In the genomic region with DNA sequence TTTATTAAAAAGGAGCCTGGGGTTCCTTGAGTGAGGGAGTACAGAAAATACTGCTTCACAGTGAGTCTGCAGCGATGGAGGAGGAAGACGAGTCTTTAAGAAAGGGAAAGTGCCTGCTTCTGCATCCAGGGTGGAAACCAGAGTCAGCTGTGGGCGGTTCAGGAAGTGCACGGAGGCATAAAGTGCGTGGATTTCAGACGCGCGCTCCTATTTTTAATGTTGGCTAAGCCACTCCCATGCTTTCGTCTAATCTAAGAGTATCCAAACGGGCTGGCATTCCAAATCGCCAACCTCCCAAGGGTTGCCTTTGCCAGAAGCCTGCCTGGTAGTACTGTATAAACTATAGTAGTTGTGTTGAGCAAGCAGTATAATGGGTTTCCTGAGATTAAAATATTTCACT, we compare ENCODE assay signal across 9 mouse cellular contexts. TPM values are rescaled to one million over a fixed set of nuclear protein-coding genes. Genes with fewer than 3 reads are reported as not detected.
DNase-seq lines count a peak whose midpoint lies in the region; ATAC-seq lines count a peak whose summit lies in the region.
"Had no signal": no experiment of that assay in that cellular context is flagged by ENCODE, and none has a peak within 500 bp of the region (broad histone marks: within the 10 kb centered on the region; RNA-seq: fewer than 3 reads in every experiment).

No protein-coding gene starts in this region.

- no peaks in the 10 kb centered on the region for H3K27me3 ChIP-seq in embryonic facial prominence, embryonic 11.5 days (ENCODE audit: control insufficient read depth, insufficient read depth, low read length)
- H3K27me3 ChIP-seq in heart, embryonic 16.5 days (ENCODE audit: control insufficient read depth, insufficient read depth, low read length), result no peaks in the 10 kb centered on the region
- H3K27me3 ChIP-seq in kidney, embryonic 16.5 days (ENCODE audit: insufficient read depth, low read length), result no peaks in the 10 kb centered on the region
- no peaks in the 10 kb centered on the region for H3K27me3 ChIP-seq in neural tube, embryonic 13.5 days

- no peak overlapping the region for H3K27ac ChIP-seq in embryonic facial prominence, embryonic 11.5 days (replicated peaks; ENCODE audit: low read depth, low read length)
- H3K27ac ChIP-seq in heart, embryonic 16.5 days (ENCODE audit: low read length), result 0 out of 2 replicates have a peak overlapping the region, but pooled peaks have one; percentile 24
- no peak overlapping the region for H3K27ac ChIP-seq in kidney, embryonic 16.5 days (ENCODE audit: low read length)
- H3K27ac ChIP-seq in neural tube, embryonic 13.5 days (replicated peaks), result no peak overlapping the region

- DNase-seq in frontal cortex, postnatal 10 days (ENCODE audit: low spot score in 2 of 2), result no peak
- DNase-seq in embryonic facial prominence, embryonic 11.5 days (ENCODE audit: low spot score), result peak; percentile 33
- DNase-seq in lung, adult 18-20 months, result peak; percentile 64 to 65

- no peaks in the 10 kb centered on the region for H3K9me3 ChIP-seq in embryonic facial prominence, embryonic 11.5 days (replicated peaks; ENCODE audit: control insufficient read depth, low read length)
- no peaks in the 10 kb centered on the region for H3K9me3 ChIP-seq in heart, embryonic 16.5 days (replicated peaks; ENCODE audit: control insufficient read depth, low read length)
- H3K9me3 ChIP-seq in kidney, embryonic 16.5 days (ENCODE audit: low read length), result no peaks in the 10 kb centered on the region
- no peaks in the 10 kb centered on the region for H3K9me3 ChIP-seq in neural tube, embryonic 13.5 days

- H3K36me3 ChIP-seq in embryonic facial prominence, embryonic 11.5 days (replicated peaks; ENCODE audit: control insufficient read depth, insufficient read depth, low read depth, low read length), result no peaks in the 10 kb centered on the region
- H3K36me3 ChIP-seq in heart, embryonic 16.5 days (ENCODE audit: control insufficient read depth, insufficient read depth), result no peaks in the 10 kb centered on the region
- H3K36me3 ChIP-seq in kidney, embryonic 16.5 days (ENCODE audit: insufficient read depth, low read length), result no peaks in the 10 kb centered on the region
- no peaks in the 10 kb centered on the region for H3K36me3 ChIP-seq in neural tube, embryonic 13.5 days

- 0 out of 2 replicates have a peak overlapping the region, but pooled peaks have one; percentile 1 for H3K4me2 ChIP-seq in embryonic facial prominence, embryonic 11.5 days (ENCODE audit: low read depth, low read length)
- H3K4me2 ChIP-seq in heart, embryonic 16.5 days (ENCODE audit: low read depth, low read length), result peak overlapping the region; percentile 64
- H3K4me2 ChIP-seq in kidney, embryonic 16.5 days (replicated peaks; ENCODE audit: low read depth, low read length), result peak overlapping the region; percentile 47
- peak overlapping the region; percentile 40 for H3K4me2 ChIP-seq in neural tube, embryonic 13.5 days

- H3K9ac ChIP-seq in embryonic facial prominence, embryonic 11.5 days (replicated peaks; ENCODE audit: low read length), result no peak overlapping the region
- 0 out of 2 replicates have a peak overlapping the region, but pooled peaks have one; percentile 24 for H3K9ac ChIP-seq in heart, embryonic 16.5 days (ENCODE audit: low read length)
- H3K9ac ChIP-seq in kidney, embryonic 16.5 days (replicated peaks; ENCODE audit: low read length), result 0 out of 2 replicates have a peak overlapping the region, but pooled peaks have one; percentile 32
- H3K9ac ChIP-seq in neural tube, embryonic 13.5 days, result no peak overlapping the region

- 39% methylated on average over 11 of the region's 11 CpGs for WGBS in embryonic facial prominence, embryonic 11.5 days
- WGBS in heart, embryonic 16.5 days, result 15% methylated on average over 11 of the region's 11 CpGs
- 50% methylated on average over 11 of the region's 11 CpGs for WGBS in kidney, embryonic 16.5 days
- WGBS in neural tube, embryonic 13.5 days, result 50% methylated on average over 11 of the region's 11 CpGs

- no peak overlapping the region for H3K4me3 ChIP-seq in embryonic facial prominence, embryonic 11.5 days (ENCODE audit: low read depth, low read length)
- H3K4me3 ChIP-seq in heart, embryonic 16.5 days (ENCODE audit: low read length), result peak overlapping the region; percentile 46
- H3K4me3 ChIP-seq in kidney, embryonic 16.5 days (ENCODE audit: low read length), result peak overlapping the region; percentile 28
- no peak overlapping the region for H3K4me3 ChIP-seq in neural tube, embryonic 13.5 days
- H3K4me3 ChIP-seq: erythroblast, embryonic 14.5 days had no signal

- peaks cover 6% of the 10 kb centered on the region for H3K4me1 ChIP-seq in embryonic facial prominence, embryonic 11.5 days (ENCODE audit: control insufficient read depth, insufficient read depth, low read length)
- peaks cover 15% of the 10 kb centered on the region for H3K4me1 ChIP-seq in heart, embryonic 16.5 days (ENCODE audit: control insufficient read depth, insufficient read depth, low read length)
- peaks cover 16% of the 10 kb centered on the region; the same call in 1 of the 2 replicates for H3K4me1 ChIP-seq in kidney, embryonic 16.5 days (ENCODE audit: insufficient read depth, low read length)
- peaks cover 23% of the 10 kb centered on the region for H3K4me1 ChIP-seq in neural tube, embryonic 13.5 days (replicated peaks)

- ATAC-seq in frontal cortex, adult (ENCODE audit: low TSS enrichment), result peak; percentile 77
- no peak for ATAC-seq in embryonic facial prominence, embryonic 11.5 days (replicated peaks; ENCODE audit: insufficient number of reproducible peaks, low FRiP score, low TSS enrichment, low read depth)
- ATAC-seq in heart, embryonic 16.5 days (replicated peaks; ENCODE audit: extremely low read depth, insufficient read depth, low FRiP score), result peak; percentile 47; the same call in 1 of the 2 replicates
- no peak for ATAC-seq in kidney, embryonic 16.5 days (ENCODE audit: low FRiP score, low TSS enrichment)
- ATAC-seq in neural tube, embryonic 13.5 days (ENCODE audit: low read depth), result no peak
- no peak for ATAC-seq in erythroid progenitor cell, adult 5-6 weeks (replicated peaks; ENCODE audit: low FRiP score, poor library complexity, severe bottlenecking)

RNA-seq across cellular contexts. Expression of a gene that starts 50.4 kb away (rescaled TPM):
- 407 and 443 TPM in 2 replicates for polyA plus RNA-seq in embryonic facial prominence, embryonic 11.5 days (2014; fragmentation: Nextera tagmentation; extraction: Ambion mirVana)
- polyA plus RNA-seq in heart, embryonic 16.5 days (2015; fragmentation: Nextera tagmentation; extraction: Ambion mirVana), result 104 and 115 TPM in 2 replicates
- 203 and 209 TPM in 2 replicates for polyA plus RNA-seq in kidney, embryonic 16.5 days (2015; fragmentation: Nextera tagmentation; extraction: Ambion mirVana)
- 195 and 201 TPM in 2 replicates for polyA plus RNA-seq in neural tube, embryonic 13.5 days (2015; fragmentation: Nextera tagmentation; extraction: Ambion mirVana)
- total RNA-seq in erythroid progenitor cell, adult 5-6 weeks (2015; ENCODE audit: low replicate concordance), result 170 and 182 TPM in 2 replicates
- total RNA-seq in erythroid progenitor cell, adult 5-6 weeks (2017; ENCODE audit: low replicate concordance), result 199 and 208 TPM in 2 replicates

Comparison
In these comparisons a context has a peak if more than half of its experiments do, and no peak if none do; other contexts are left out.
1. ATAC-seq: peak in frontal cortex, adult (single experiment) and heart, embryonic 16.5 days (single experiment); none in embryonic facial prominence, embryonic 11.5 days (single experiment), kidney, embryonic 16.5 days (single experiment), neural tube, embryonic 13.5 days (single experiment) and erythroid progenitor cell, adult 5-6 weeks (single experiment).
2. DNase-seq: peak in embryonic facial prominence, embryonic 11.5 days (single experiment) and lung, adult 18-20 months (2 of 2); none in frontal cortex, postnatal 10 days (0 of 2).
3. H3K4me2 ChIP-seq: peak in every context shown above with its lines; median percentile 64 in heart, embryonic 16.5 days; 47 in kidney, embryonic 16.5 days; 40 in neural tube, embryonic 13.5 days; 1 in embryonic facial prominence, embryonic 11.5 days.
4. H3K4me3 ChIP-seq: peak in heart, embryonic 16.5 days (single experiment) and kidney, embryonic 16.5 days (single experiment); none in embryonic facial prominence, embryonic 11.5 days (single experiment) and neural tube, embryonic 13.5 days (single experiment).
5. H3K9ac ChIP-seq: peak in heart, embryonic 16.5 days (single experiment) and kidney, embryonic 16.5 days (single experiment); none in embryonic facial prominence, embryonic 11.5 days (single experiment) and neural tube, embryonic 13.5 days (single experiment).